Mouse (Mus musculus): ENCODE data around the gene Dnajb14. TPM values are rescaled to one million over a fixed set of nuclear protein-coding genes. Genes with fewer than 3 reads are reported as not detected.

Gene Dnajb14
- polyA plus RNA-seq, 1 experiment from 2014 or later = 10.5 TPM

DNA sequence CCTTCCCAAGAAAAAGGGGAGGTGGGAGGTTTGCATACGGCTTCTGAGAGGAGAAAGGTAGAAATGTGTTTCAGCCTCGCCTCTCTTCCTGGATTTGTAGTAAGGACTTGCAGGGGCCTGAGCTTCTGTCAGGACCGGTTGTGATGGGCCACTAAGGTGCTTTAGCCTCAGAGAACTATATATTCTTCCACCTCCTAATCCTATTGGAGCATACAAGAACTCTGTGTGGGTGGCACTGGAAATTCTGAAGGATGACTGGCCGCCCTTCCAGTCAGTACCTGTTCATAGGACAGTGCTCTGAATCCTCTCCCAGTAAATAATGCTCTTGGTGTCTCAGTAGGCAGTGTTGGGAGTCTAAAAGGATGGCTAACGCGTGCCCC lies 51.4 kb downstream of the Dnajb14 start:
- Histone ChIP-seq H3K27me3 (no peaks in the 10 kb centered on the region), H3K9ac (peak overlapping the region; percentile 88), H3K4me3 (peak overlapping the region; percentile 99), H3K9me3 (replicated peaks) (no peaks in the 10 kb centered on the region), H3K4me2 (peak overlapping the region; percentile 79), H3K27ac (peak overlapping the region; percentile 86), H3K4me1 (replicated peaks) (peaks cover 17% of the 10 kb centered on the region), H3K36me3 (peaks cover 16% of the 10 kb centered on the region; the same call in 1 of the 2 replicates)
- WGBS = 12% methylated on average over 6 of the region's 6 CpGs
- peak; percentile 48; the same call in 1 of the 2 replicates for ATAC-seq (replicated peaks; ENCODE audit: insufficient number of reproducible peaks, insufficient read depth, low FRiP score, low read depth)

DNA sequence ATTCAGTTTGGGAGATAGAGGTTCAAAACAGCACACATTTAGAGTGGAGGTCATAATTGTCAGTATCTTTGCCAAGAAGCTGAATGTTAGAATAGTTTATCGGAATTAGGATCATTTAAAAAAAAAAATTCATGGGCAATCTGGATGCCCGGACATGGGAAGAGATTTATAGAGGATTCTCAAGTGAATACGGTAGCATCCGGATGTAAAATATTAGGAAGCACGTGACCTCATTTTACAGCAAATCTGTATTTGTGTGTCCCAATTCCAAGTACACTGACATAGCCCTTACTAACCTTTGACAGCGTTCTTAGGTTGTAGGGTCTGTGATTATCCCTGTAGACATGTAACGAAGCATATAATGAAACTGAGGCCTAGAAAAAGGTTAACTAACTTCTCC lies 51.9 kb downstream of the Dnajb14 start:
- H3K36me3 ChIP-seq = peaks cover 16% of the 10 kb centered on the region; the same call in 1 of the 2 replicates
- H3K9ac ChIP-seq = peak overlapping the region; percentile 88
- H3K27ac ChIP-seq = peak overlapping the region; percentile 86
- WGBS = 91% methylated on average over 7 of the region's 7 CpGs
- peaks cover 17% of the 10 kb centered on the region for H3K4me1 ChIP-seq (replicated peaks)
- peak overlapping the region; percentile 99 for H3K4me3 ChIP-seq
- peak overlapping the region; percentile 79 for H3K4me2 ChIP-seq
- no peaks in the 10 kb centered on the region for H3K27me3 ChIP-seq
- ATAC-seq (replicated peaks; ENCODE audit: insufficient number of reproducible peaks, insufficient read depth, low FRiP score, low read depth) = no peak
- H3K9me3 ChIP-seq (replicated peaks) = no peaks in the 10 kb centered on the region

DNA sequence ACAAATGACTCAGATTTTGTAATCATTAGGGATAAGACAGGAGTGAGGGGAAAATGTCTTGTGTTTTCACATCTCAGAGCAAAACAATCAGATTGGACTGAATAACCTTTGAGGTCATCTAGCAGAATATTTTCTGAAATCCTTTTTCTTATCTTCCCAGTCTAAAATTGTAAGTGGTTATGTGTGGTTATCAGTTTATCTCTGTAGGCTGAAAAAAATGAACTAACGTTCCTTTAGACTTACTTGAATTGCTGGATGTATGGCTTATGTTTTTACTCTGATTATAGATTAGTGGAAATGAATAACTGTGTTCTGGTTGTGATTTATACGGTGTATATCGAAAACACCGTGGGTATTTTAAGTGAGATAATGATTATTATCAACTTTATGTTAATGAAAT lies 53.1 kb downstream of the Dnajb14 start:
- Histone ChIP-seq H3K27me3 (no peaks in the 10 kb centered on the region), H3K9ac (no peak overlapping the region), H3K36me3 (peaks cover 24% of the 10 kb centered on the region), H3K9me3 (replicated peaks) (no peaks in the 10 kb centered on the region), H3K4me2 (no peak overlapping the region), H3K27ac (no peak overlapping the region), H3K4me3 (no peak overlapping the region), H3K4me1 (replicated peaks) (peaks cover 17% of the 10 kb centered on the region)
- 89% methylated on average over 4 of the region's 4 CpGs for WGBS
- no peak for ATAC-seq (replicated peaks; ENCODE audit: insufficient number of reproducible peaks, insufficient read depth, low FRiP score, low read depth)

DNA sequence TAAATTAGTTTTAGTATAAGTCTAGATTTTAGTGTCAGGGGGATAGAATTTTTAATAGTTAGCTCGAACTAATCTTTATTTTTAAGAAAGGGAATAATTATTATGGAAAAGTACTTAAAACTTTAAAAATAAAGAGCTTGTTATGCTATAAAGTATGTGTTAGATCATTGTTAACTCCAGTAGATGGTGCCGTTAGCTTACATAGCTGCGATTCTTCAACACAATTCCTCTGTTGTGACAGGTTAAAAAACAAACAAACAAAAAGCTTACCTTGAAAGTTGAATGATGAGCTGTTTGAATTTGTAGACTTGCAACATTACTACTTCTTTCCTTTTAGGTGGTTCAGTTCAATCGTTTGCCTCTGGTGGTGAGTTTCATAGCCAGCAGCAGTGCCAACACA lies 59.5 kb downstream of the Dnajb14 start:
- no peaks in the 10 kb centered on the region for H3K9me3 ChIP-seq (replicated peaks)
- no peak overlapping the region for H3K4me2 ChIP-seq
- no peak for ATAC-seq (replicated peaks; ENCODE audit: insufficient number of reproducible peaks, insufficient read depth, low FRiP score, low read depth)
- no peak overlapping the region for H3K9ac ChIP-seq
- H3K4me3 ChIP-seq = no peak overlapping the region
- no peaks in the 10 kb centered on the region for H3K4me1 ChIP-seq (replicated peaks)
- no peak overlapping the region for H3K27ac ChIP-seq
- H3K36me3 ChIP-seq = peaks cover 61% of the 10 kb centered on the region
- H3K27me3 ChIP-seq = no peaks in the 10 kb centered on the region
- 82% methylated on average over 4 of the region's 4 CpGs for WGBS

DNA sequence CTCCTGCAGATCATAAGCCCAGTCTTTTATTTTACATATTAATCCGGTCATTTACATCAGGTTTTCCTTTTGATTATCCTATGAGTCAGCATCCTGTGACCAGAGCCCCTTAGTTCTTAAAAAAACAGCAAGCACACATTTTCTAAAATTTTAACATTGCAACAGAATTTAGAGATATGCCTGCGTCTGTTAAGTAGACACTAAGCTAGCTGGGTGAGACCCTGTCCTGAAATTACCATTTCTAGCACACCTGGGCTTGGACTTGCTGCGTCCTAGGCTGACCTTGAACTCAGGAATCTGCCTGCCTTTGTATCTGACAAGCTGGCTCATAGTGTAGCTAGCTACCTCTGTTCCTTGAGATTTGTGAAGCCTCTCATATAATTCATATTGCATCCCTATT lies 62.5 kb downstream of the Dnajb14 start:
- no peak overlapping the region for H3K4me2 ChIP-seq
- peaks cover 61% of the 10 kb centered on the region for H3K36me3 ChIP-seq
- WGBS = 89% methylated on average over 3 of the region's 3 CpGs
- H3K27me3 ChIP-seq = no peaks in the 10 kb centered on the region
- no peaks in the 10 kb centered on the region for H3K4me1 ChIP-seq (replicated peaks)
- no peak overlapping the region for H3K9ac ChIP-seq
- H3K4me3 ChIP-seq = no peak overlapping the region
- ATAC-seq (replicated peaks; ENCODE audit: insufficient number of reproducible peaks, insufficient read depth, low FRiP score, low read depth) = no peak
- H3K9me3 ChIP-seq (replicated peaks) = no peaks in the 10 kb centered on the region
- no peak overlapping the region for H3K27ac ChIP-seq

DNA sequence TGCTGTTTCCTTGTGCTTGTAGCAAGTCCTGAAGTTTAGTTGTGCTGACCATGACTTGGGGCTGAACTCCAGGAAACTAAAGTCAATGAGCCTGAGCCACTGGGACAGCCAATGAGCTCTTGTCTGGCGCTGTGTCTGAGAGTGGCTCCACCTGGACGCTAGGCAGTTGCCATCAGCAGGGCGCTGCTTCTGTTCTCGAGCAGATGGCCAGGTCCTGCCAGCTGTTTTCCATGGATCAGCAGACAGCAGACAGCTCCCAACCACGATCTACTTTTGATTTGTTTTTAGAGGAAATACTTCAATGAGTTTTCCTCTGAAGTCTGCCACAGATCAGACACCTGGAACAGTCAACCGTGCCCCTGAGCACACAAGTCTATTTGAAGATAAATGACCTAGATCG lies 65.3 kb downstream of the Dnajb14 start:
- H3K4me1 ChIP-seq (replicated peaks) = no peaks in the 10 kb centered on the region
- H3K9me3 ChIP-seq (replicated peaks) = no peaks in the 10 kb centered on the region
- no peaks in the 10 kb centered on the region for H3K27me3 ChIP-seq
- peaks cover 40% of the 10 kb centered on the region for H3K36me3 ChIP-seq
- no peak overlapping the region for H3K9ac ChIP-seq
- H3K4me3 ChIP-seq = no peak overlapping the region
- H3K4me2 ChIP-seq = no peak overlapping the region
- no peak overlapping the region for H3K27ac ChIP-seq
- no peak for ATAC-seq (replicated peaks; ENCODE audit: insufficient number of reproducible peaks, insufficient read depth, low FRiP score, low read depth)
- 63% methylated on average over 7 of the region's 7 CpGs for WGBS

DNA sequence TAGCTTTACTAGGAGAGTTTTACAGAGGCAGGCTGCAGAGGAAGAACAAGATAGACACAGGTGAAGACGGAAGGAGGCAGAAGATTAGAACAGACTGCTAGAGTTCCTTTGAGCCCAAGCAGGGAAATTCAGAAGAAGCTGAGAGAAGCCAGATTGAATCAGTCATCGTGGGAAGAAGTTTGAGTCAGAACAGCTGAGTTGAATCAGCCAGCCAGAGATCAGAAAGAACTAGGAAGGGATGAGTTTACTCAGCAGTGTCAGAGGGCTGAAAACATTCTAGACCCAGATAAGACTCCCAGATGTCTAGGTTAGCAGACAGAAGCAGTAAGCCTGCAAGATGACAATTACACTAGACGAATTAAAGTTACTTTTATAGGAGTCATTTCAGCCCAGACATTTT lies 66.5 kb downstream of the Dnajb14 start:
- no peak overlapping the region for H3K27ac ChIP-seq
- H3K27me3 ChIP-seq = no peaks in the 10 kb centered on the region
- no peak overlapping the region for H3K9ac ChIP-seq
- WGBS = 57% methylated on average over 3 of the region's 3 CpGs
- ATAC-seq (replicated peaks; ENCODE audit: insufficient number of reproducible peaks, insufficient read depth, low FRiP score, low read depth) = no peak
- H3K4me3 ChIP-seq = no peak overlapping the region
- H3K4me2 ChIP-seq = no peak overlapping the region
- no peaks in the 10 kb centered on the region for H3K9me3 ChIP-seq (replicated peaks)
- peaks cover 35% of the 10 kb centered on the region for H3K36me3 ChIP-seq
- peaks cover 3% of the 10 kb centered on the region for H3K4me1 ChIP-seq (replicated peaks)

DNA sequence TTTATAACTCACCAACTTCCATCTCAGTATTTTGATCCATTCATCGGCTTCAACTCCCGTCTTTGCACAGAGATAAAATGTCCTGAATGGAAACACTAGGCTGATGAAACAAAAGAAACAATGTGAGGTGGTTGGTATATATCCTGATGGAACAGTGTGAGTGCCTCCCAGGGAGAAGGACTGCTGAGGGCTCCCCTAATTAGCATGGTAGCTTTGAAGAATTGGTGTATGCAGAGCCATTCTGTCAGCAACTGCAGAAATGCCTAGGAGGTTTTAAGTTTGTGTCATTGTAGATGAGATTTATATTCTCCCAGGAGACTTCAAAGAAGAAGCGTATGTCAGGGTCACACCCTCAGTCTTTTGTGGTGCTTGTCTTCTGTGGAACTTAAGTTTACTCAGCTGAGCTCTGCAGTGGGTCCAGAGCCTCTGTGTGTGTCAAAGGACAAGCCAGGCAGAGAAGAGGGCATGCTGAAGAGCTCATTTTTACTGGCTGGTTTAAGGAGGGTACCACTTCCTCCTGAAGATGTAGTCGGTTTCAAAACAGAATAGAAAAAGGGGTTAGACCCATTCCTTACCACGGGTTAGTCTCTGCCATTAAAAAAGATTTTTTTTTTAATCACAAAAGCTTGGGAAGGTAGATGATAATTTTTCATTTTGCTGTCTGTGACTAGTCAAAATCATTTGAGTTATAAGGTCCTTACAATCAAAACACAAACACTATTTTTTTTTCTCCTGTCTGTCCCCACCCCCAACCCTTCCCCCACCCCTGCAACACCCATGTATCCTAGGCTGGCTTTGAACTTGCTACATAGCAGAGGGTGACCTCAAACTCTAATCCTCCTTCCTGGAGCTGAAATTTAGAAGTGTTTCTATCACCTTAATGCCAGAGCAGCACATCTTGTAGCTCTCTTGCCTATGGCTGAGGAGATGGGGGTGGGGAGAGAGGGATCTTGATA lies 68.4 kb downstream of the Dnajb14 start:
- no peak overlapping the region for H3K27ac ChIP-seq
- no peaks in the 10 kb centered on the region for H3K9me3 ChIP-seq (replicated peaks)
- no peak overlapping the region for H3K4me2 ChIP-seq
- no peak for ATAC-seq (replicated peaks; ENCODE audit: insufficient number of reproducible peaks, insufficient read depth, low FRiP score, low read depth)
- H3K4me3 ChIP-seq = no peak overlapping the region
- H3K4me1 ChIP-seq (replicated peaks) = peaks cover 12% of the 10 kb centered on the region
- peaks cover 19% of the 10 kb centered on the region; the same call in 1 of the 2 replicates for H3K36me3 ChIP-seq
- H3K9ac ChIP-seq = no peak overlapping the region
- H3K27me3 ChIP-seq = no peaks in the 10 kb centered on the region
- 64% methylated on average over 5 of the region's 5 CpGs for WGBS

DNA sequence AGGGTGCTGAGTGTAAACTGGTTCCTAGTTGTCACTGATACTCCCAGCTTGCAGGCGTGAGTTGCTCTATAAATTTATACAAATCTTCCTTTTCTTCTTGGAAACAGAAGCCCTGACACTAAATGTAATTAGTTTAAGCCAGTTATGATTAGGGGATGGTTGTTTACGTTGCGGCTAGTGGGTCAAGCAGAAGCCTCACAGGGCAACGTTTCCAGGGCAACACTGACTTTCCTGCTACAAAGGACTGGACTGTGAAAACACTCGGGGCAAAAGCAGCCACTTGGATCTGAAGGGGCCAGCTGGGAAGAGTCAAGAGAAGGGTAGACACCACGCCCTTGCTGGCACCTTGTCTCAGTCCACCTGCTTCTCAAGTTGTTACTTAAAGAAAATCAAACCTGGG lies 69.1 kb downstream of the Dnajb14 start:
- H3K4me2 ChIP-seq = no peak overlapping the region
- H3K4me3 ChIP-seq = no peak overlapping the region
- WGBS = 53% methylated on average over 6 of the region's 6 CpGs
- H3K9ac ChIP-seq = no peak overlapping the region
- H3K4me1 ChIP-seq (replicated peaks) = peaks cover 17% of the 10 kb centered on the region
- no peak overlapping the region for H3K27ac ChIP-seq
- no peak for ATAC-seq (replicated peaks; ENCODE audit: insufficient number of reproducible peaks, insufficient read depth, low FRiP score, low read depth)
- H3K9me3 ChIP-seq (replicated peaks) = no peaks in the 10 kb centered on the region
- peaks cover 13% of the 10 kb centered on the region; the same call in 1 of the 2 replicates for H3K36me3 ChIP-seq
- H3K27me3 ChIP-seq = no peaks in the 10 kb centered on the region

DNA sequence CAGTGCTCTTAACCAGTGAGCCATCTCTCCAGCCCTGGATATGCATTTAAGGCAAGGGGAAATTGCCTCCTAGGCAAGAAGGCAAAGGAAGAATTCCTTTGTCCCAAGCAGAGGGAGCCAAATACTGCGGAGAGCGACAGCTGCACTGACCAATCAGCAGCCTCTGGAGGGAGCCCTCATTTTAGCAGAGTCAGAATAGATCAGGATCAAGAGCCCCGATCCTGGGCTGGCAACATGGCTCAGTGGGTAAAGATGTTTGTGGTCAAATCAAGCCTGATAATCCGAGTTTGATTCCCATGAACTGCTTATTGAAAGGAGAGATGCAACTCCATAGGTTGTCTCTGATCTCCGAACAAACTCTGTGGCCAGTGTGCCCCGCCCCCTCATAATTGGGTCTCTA lies 71.1 kb downstream of the Dnajb14 start:
- H3K4me3 ChIP-seq = peak overlapping the region; percentile 30; the same call in 1 of the 2 replicates
- H3K4me1 ChIP-seq (replicated peaks) = peaks cover 17% of the 10 kb centered on the region
- H3K27ac ChIP-seq = no peak overlapping the region
- 38% methylated on average over 6 of the region's 6 CpGs for WGBS
- H3K36me3 ChIP-seq = peaks cover 6% of the 10 kb centered on the region; the same call in 1 of the 2 replicates
- H3K9me3 ChIP-seq (replicated peaks) = no peaks in the 10 kb centered on the region
- peak; percentile 33 for ATAC-seq (replicated peaks; ENCODE audit: insufficient number of reproducible peaks, insufficient read depth, low FRiP score, low read depth)
- no peaks in the 10 kb centered on the region for H3K27me3 ChIP-seq
- H3K9ac ChIP-seq = no peak overlapping the region
- peak overlapping the region; percentile 37 for H3K4me2 ChIP-seq

DNA sequence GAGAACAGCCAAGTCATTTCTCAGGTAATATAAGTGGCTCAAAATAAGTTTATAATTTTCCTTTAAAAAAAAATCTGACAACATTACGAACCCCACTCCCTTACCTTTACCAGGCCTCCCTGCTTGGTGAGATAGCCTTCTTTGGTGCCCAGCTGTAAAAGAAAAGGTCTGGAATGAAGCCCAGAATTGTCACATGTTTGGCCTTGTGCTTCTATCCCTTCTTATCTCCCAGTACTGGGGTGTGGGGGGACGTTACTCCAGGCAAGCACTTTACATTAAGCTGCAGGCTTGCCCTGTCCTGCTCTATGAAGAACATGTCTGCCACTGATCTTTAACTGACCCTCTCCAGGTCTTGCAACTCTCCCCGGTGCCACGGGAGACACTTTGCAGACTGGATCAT lies 73.3 kb downstream of the Dnajb14 start:
- H3K4me1 ChIP-seq (replicated peaks) = peaks cover 17% of the 10 kb centered on the region
- peak overlapping the region; percentile 35 for H3K4me2 ChIP-seq
- no peak overlapping the region for H3K4me3 ChIP-seq
- H3K9me3 ChIP-seq (replicated peaks) = no peaks in the 10 kb centered on the region
- no peaks in the 10 kb centered on the region; the same call in 1 of the 2 replicates for H3K36me3 ChIP-seq
- peak; percentile 92 for ATAC-seq (replicated peaks; ENCODE audit: insufficient number of reproducible peaks, insufficient read depth, low FRiP score, low read depth)
- no peaks in the 10 kb centered on the region for H3K27me3 ChIP-seq
- H3K9ac ChIP-seq = no peak overlapping the region
- H3K27ac ChIP-seq = peak overlapping the region; percentile 93
- WGBS = 21% methylated on average over 4 of the region's 4 CpGs

DNA sequence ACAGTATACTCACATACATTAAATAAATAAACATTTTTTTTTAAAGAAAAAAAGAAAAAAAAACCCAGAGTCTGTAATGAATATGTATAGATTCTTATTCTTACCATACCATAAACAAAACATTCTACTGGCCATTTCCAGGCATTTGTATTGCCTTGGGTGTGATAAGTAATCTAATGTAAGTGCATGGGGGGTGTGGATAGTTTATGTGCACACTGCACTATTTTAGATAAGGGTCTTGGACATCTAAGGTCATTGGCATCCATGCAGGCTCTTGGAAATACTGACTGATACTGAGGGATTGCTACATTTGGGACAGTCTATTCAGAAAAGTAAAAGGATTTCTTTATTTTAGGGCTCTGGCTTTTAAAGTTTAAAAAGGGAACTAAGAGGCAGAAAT lies 74.1 kb downstream of the Dnajb14 start:
- Histone ChIP-seq H3K4me3 (no peak overlapping the region), H3K9me3 (replicated peaks) (no peaks in the 10 kb centered on the region), H3K4me1 (replicated peaks) (peaks cover 17% of the 10 kb centered on the region), H3K27ac (peak overlapping the region; percentile 93), H3K36me3 (no peaks in the 10 kb centered on the region; the same call in 1 of the 2 replicates), H3K9ac (no peak overlapping the region), H3K4me2 (no peak overlapping the region), H3K27me3 (no peaks in the 10 kb centered on the region)
- ATAC-seq (replicated peaks; ENCODE audit: insufficient number of reproducible peaks, insufficient read depth, low FRiP score, low read depth) = no peak

Measured in heart, embryonic 15.5 days (tissue).